Mouse (Mus musculus) kidney, embryonic 16.5 days (tissue): ENCODE results near the gene Egfl7. TPM values are rescaled to one million over a fixed set of nuclear protein-coding genes. Genes with fewer than 3 reads are reported as not detected.
A peak's percentile ranks its signal among the peaks of the same experiment; 100 is the strongest.

ENCODE experiments used
- ATAC-seq: fragments of 200-750 bp; cut with Nextera tagmentation; 2 replicates; pipeline ENCODE4 v1.8.0; 2017; ENCODE audit warnings: moderate TSS enrichment; ENCODE audit not compliant: low FRiP score, low TSS enrichment
- H3K27ac ChIP-seq: fragments of 300-500 bp; sonication (generic); 2 replicates; pipeline ENCODE4 v1.5.1; 2014; ENCODE audit warnings: low read length
- H3K27me3 ChIP-seq: fragments of 300-500 bp; sonication (generic); 2 replicates; pipeline ENCODE4 v1.6.1; 2014; ENCODE audit warnings: low read length, control low read depth, mixed read lengths; ENCODE audit not compliant: insufficient read depth
- H3K36me3 ChIP-seq: fragments of 300-500 bp; sonication (generic); 2 replicates; pipeline ENCODE4 v1.6.1; 2014; ENCODE audit warnings: low read length, control low read depth, mixed read lengths; ENCODE audit not compliant: insufficient read depth
- H3K4me1 ChIP-seq: fragments of 300-500 bp; sonication (generic); 2 replicates; pipeline ENCODE4 v1.6.1; 2014; ENCODE audit warnings: low read length, control low read depth, mixed read lengths; ENCODE audit not compliant: insufficient read depth
- H3K4me2 ChIP-seq: fragments of 300-500 bp; sonication (generic); replicated peaks from 2 replicates; pipeline ENCODE4 v1.6.1; 2014; ENCODE audit warnings: low read depth, low read length
- H3K4me3 ChIP-seq: fragments of 300-500 bp; sonication (generic); 2 replicates; pipeline ENCODE4 v1.5.1; 2014; ENCODE audit warnings: mild to moderate bottlenecking, low read length
- H3K9ac ChIP-seq: fragments of 300-500 bp; sonication (generic); replicated peaks from 2 replicates; pipeline ENCODE4 v1.6.1; 2014; ENCODE audit warnings: low read length
- H3K9me3 ChIP-seq: fragments of 300-500 bp; sonication (generic); 2 replicates; pipeline ENCODE4 v1.6.1; 2016; ENCODE audit warnings: low read length, control low read depth
- WGBS: fragments of 180-500 bp; shearing (Covaris S2); extraction: QIAGEN DNeasy Blood & Tissue Kit; methylation state at CpG from one replicate; pipeline ENCODE4 v1.1.7; 2014; 5-methylcytosine and 5-hydroxymethylcytosine counted together
- polyA plus RNA-seq: library from polyadenylated mRNA; unstranded; fragments of >200 nt; fragmentation: Nextera tagmentation; extraction: Ambion mirVana; gene quantifications from 2 replicates; pipeline ENCODE4 v1.2.1, GENCODE M21; 2015

Gene Egfl7
- polyA plus RNA-seq, 1 experiment from 2014 or later = 266 TPM

DNA sequence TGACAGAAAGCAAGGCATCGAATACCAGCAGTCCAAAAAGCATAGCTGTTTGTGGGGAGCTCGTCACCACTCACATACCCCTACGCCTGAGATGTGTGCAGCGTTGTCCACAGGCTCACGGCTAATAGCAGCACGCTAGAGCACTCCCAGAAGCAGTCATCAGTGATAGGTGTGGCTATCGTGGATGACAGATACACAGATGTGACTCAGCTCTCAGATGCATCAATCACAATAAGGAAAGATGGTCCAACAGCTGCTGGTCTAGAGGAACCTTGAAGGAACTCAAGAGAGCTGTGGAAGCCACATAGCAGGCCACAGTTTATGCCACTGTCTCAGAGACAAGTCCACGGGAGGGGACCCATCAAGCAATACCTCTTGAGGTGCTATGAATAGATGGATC is 36.0 kb upstream of the Egfl7 start:
- Histone ChIP-seq H3K9me3 (no peaks in the 10 kb centered on the region), H3K27me3 (no peaks in the 10 kb centered on the region), H3K27ac (0 out of 2 replicates have a peak overlapping the region, but pooled peaks have one; percentile 48), H3K4me1 (peaks cover 40% of the 10 kb centered on the region), H3K4me2 (no peak overlapping the region), H3K4me3 (no peak overlapping the region), H3K36me3 (no peaks in the 10 kb centered on the region), H3K9ac (0 out of 2 replicates have a peak overlapping the region, but pooled peaks have one; percentile 2)
- WGBS = 62% methylated on average over 8 of the region's 8 CpGs
- ATAC-seq = no peak

DNA sequence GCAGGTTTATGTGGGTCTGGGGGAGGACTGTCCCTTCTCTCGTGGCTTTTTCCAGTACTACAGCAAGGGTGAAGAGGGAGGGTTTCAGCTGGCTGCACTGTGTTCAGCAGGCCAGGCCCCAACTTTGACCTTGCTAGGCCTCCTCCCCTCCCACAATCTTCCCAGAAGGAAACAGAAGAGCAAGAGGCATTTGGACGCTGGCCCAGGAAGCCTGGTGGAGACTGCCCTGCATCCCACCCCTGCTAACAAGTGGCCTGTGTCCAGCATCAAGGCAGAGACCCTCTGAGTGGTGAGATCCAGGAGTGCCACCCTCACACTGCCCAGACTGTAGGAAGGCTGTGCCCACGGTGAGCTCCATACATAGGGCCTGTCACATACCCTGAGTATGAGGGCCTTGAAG is 35.5 kb upstream of the Egfl7 start:
- Histone ChIP-seq H3K9ac (0 out of 2 replicates have a peak overlapping the region, but pooled peaks have one; percentile 9), H3K4me3 (no peak overlapping the region), H3K36me3 (no peaks in the 10 kb centered on the region), H3K4me2 (no peak overlapping the region), H3K27ac (peak overlapping the region; percentile 48), H3K27me3 (no peaks in the 10 kb centered on the region), H3K9me3 (no peaks in the 10 kb centered on the region), H3K4me1 (peaks cover 40% of the 10 kb centered on the region)
- ATAC-seq = peak; percentile 28; the same call in 1 of the 2 replicates
- 23% methylated on average over 3 of the region's 3 CpGs for WGBS

DNA sequence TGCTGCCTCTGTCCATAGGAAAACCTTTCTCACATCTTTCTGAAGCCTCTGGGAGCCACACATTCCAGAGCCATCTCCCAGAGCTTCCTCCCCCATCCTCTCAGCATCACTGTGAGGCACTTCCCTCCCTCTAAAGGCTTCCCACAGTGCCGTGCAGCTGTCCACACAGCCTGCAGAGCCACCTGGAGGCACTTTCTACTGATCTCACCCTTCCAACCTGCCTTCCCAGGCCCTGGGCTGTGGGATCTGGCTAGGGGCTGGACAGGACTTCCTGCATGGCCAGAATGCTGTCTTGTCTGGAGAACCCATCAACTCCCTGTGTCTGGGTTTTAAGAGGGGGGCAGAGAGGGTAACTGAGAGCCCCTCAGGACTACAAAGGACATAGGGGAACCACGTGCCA is 32.3 kb upstream of the Egfl7 start:
- Histone ChIP-seq H3K27ac (no peak overlapping the region), H3K4me1 (peaks cover 33% of the 10 kb centered on the region), H3K36me3 (no peaks in the 10 kb centered on the region), H3K27me3 (no peaks in the 10 kb centered on the region), H3K4me3 (no peak overlapping the region), H3K9ac (0 out of 2 replicates have a peak overlapping the region, but pooled peaks have one; percentile 5), H3K9me3 (no peaks in the 10 kb centered on the region), H3K4me2 (no peak overlapping the region)
- WGBS = 24% methylated on average over 2 of the region's 2 CpGs
- ATAC-seq = peak; percentile 81

DNA sequence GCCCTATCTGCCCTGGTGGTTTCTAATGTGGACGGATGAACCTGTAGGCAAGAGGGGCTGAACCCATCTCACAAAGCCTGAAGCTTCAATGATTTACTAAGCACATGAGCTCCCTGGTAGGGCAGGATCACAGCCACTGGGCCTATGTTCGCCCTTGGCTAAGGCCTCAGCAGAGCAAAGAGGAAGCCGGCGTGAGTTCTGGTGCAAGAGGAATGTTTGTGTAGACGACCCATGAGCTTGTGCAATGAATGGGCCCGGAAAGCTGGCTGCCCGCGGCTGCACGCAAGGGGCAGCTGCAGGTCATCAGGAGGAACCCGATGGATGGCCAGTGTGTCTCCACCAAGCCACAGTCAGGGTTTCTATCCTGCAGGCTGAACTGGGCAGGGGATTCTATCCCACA is 30.0 kb upstream of the Egfl7 start:
- ATAC-seq = no peak
- no peaks in the 10 kb centered on the region for H3K9me3 ChIP-seq
- no peak overlapping the region for H3K4me2 ChIP-seq
- H3K36me3 ChIP-seq = no peaks in the 10 kb centered on the region
- 56% methylated on average over 10 of the region's 10 CpGs for WGBS
- no peak overlapping the region for H3K9ac ChIP-seq
- no peaks in the 10 kb centered on the region for H3K27me3 ChIP-seq
- no peak overlapping the region for H3K27ac ChIP-seq
- H3K4me1 ChIP-seq = peaks cover 18% of the 10 kb centered on the region
- no peak overlapping the region for H3K4me3 ChIP-seq

DNA sequence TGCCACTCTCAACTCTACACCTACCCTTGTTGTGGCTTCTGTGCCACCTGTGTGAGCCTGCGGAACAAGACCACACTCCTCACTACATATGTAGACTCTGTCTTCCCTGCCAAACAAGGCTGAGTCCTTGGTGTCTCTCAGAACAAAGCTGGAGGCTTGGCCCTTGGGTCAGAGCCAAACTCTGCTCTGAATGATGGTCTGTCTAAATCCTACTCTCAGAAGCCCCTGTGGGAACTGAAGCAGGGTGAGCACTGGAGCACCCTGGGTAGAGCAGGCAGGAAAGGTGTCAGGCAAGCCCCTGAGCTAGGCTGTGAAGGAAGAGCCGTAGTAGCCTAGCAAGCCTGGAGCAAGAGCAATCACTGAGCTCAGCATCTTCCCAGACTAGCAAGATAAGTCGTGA is 29.6 kb upstream of the Egfl7 start:
- H3K9me3 ChIP-seq = no peaks in the 10 kb centered on the region
- no peaks in the 10 kb centered on the region for H3K27me3 ChIP-seq
- no peak for ATAC-seq
- H3K4me3 ChIP-seq = no peak overlapping the region
- H3K4me2 ChIP-seq = no peak overlapping the region
- H3K27ac ChIP-seq = no peak overlapping the region
- 69% methylated on average over 3 of the region's 3 CpGs for WGBS
- no peak overlapping the region for H3K9ac ChIP-seq
- peaks cover 18% of the 10 kb centered on the region for H3K4me1 ChIP-seq
- H3K36me3 ChIP-seq = no peaks in the 10 kb centered on the region

DNA sequence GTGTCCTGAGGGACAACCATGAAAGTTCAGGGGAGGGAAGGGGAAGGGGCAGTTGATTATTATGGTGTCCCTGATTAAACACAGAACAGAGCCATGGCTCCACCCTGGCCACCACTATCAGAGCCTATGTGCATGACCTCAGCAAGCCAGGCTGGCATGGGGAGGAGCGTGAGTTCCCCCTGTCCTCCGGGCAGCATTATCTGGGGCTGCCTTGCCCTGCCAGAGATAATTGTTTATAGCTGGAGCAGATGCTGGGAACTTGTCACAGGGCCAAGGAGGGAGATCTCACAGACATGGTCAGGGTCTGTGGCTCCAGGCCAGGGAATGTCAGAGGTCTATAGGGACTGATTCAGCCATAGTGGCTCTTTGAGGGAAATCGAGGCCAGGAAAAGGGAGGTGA is 29.0 kb upstream of the Egfl7 start:
- no peaks in the 10 kb centered on the region for H3K27me3 ChIP-seq
- H3K27ac ChIP-seq = no peak overlapping the region
- no peak for ATAC-seq
- H3K4me3 ChIP-seq = no peak overlapping the region
- H3K4me1 ChIP-seq = peaks cover 18% of the 10 kb centered on the region
- no peak overlapping the region for H3K9ac ChIP-seq
- H3K4me2 ChIP-seq = no peak overlapping the region
- no peaks in the 10 kb centered on the region for H3K9me3 ChIP-seq
- H3K36me3 ChIP-seq = no peaks in the 10 kb centered on the region
- 72% methylated on average over 3 of the region's 3 CpGs for WGBS

DNA sequence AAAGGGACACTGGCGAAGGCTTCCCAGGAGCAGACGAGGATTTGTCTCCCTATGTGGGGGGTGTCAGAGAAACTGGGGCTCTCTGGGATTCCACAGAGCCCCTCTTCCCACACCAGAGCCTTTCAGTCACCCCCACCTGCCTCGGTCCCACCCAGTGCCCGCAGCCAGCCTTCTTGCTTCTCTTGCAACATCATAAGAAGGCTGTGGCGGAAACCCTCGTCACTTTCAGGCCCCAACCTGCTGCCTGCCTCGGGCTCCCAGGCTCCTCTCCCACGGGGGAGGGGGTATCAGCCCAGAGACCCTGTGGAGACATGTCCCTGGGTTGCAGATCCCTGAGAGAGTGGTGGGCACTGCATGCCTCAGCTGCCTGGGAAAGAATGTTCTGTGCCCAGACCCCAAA is 28.4 kb upstream of the Egfl7 start:
- H3K9me3 ChIP-seq = no peaks in the 10 kb centered on the region
- H3K4me2 ChIP-seq = no peak overlapping the region
- no peak overlapping the region for H3K27ac ChIP-seq
- WGBS = 73% methylated on average over 8 of the region's 8 CpGs
- no peaks in the 10 kb centered on the region for H3K27me3 ChIP-seq
- no peak for ATAC-seq
- no peaks in the 10 kb centered on the region for H3K36me3 ChIP-seq
- H3K4me1 ChIP-seq = peaks cover 21% of the 10 kb centered on the region
- no peak overlapping the region for H3K9ac ChIP-seq
- no peak overlapping the region for H3K4me3 ChIP-seq

DNA sequence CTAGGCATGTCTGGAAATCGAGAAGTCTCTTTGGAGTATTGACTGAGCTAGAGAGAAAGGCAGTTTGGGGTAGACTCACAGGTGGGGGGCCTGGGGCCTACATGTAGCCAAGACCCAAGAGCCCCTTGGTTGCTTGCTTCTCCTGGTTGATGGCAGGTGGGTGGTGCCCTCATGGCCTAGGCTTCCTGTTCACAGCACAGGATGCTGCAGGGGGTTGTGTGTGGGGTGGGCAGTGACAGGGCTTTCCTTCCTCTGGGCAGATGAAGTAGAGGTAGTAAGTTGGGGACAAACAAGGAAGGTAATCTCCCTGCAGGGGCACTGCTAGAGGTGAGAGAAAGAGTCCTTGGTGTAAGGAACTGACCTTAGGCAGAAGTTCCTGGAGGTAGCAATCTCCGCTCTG is 27.7 kb upstream of the Egfl7 start:
- Histone ChIP-seq H3K27me3 (no peaks in the 10 kb centered on the region), H3K27ac (no peak overlapping the region), H3K9me3 (no peaks in the 10 kb centered on the region), H3K4me3 (no peak overlapping the region), H3K9ac (no peak overlapping the region), H3K36me3 (no peaks in the 10 kb centered on the region), H3K4me1 (peaks cover 27% of the 10 kb centered on the region), H3K4me2 (no peak overlapping the region)
- 93% methylated on average over 2 of the region's 2 CpGs for WGBS
- no peak for ATAC-seq

DNA sequence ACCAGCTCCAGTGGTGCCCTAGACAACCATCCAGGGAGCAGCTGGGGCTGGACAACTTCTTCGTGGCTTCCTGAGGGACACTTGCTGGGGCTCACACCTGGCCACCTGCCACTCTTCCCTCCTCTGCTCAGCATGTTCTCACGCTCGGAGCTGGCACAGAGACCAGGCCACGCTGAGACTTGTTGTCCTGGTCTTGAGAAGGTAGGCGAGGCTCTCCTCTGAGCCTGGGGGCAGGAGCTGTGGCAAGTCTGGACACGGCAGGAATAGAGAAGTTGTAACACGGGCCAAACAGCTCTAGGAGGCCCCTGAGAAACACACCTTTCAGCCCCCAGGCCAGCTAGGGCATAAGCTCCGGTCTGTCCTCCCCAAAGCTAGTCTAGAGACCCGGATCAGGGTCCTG is 25.9 kb upstream of the Egfl7 start:
- no peak overlapping the region for H3K27ac ChIP-seq

DNA sequence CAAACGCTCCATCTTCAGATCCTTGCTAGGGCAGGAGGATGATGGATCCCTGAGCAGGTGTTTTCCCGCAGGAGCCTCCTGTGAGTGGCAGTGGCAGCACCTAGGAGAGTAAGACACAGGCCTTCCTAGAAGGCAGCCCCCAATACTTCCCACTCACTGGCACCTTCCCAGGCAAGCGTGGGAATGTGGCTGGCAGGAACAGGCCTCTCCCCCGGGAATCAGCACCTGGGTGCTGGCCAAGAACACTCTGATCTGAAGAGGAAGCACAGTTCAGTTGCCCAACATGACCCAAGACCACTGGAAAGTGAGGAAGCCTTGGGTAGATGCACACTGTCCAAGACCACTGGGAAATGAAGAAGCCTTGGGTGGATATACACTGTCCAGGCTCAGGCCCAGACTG is 24.7 kb upstream of the Egfl7 start:
- Histone ChIP-seq H3K9me3 (no peaks in the 10 kb centered on the region), H3K9ac (no peak overlapping the region), H3K36me3 (no peaks in the 10 kb centered on the region), H3K27ac (no peak overlapping the region), H3K4me3 (no peak overlapping the region), H3K4me2 (no peak overlapping the region), H3K4me1 (peaks cover 15% of the 10 kb centered on the region), H3K27me3 (no peaks in the 10 kb centered on the region)
- no peak for ATAC-seq
- WGBS = 81% methylated on average over 4 of the region's 4 CpGs

More for the DNA sequence above, 25.9 kb upstream of the Egfl7 start:
- WGBS = 76% methylated on average over 9 of the region's 9 CpGs
- no peak overlapping the region for H3K4me2 ChIP-seq
- no peaks in the 10 kb centered on the region for H3K27me3 ChIP-seq
- ATAC-seq = no peak
- H3K9me3 ChIP-seq = no peaks in the 10 kb centered on the region
- H3K36me3 ChIP-seq = no peaks in the 10 kb centered on the region
- H3K4me1 ChIP-seq = peaks cover 19% of the 10 kb centered on the region
- no peak overlapping the region for H3K9ac ChIP-seq
- H3K4me3 ChIP-seq = no peak overlapping the region
